Mouse (Mus musculus): ENCODE results near the gene Xrcc5. TPM values are rescaled to one million over a fixed set of nuclear protein-coding genes. Genes with fewer than 3 reads are reported as not detected.

The Xrcc5 gene
- total RNA-seq, 4 experiments from 2014 or later = 11.8 to 18.9 (median 14.1) TPM

Other genes starting within 250 kb of the Xrcc5 start
- 1 to 10 TPM; 1.1 to 1.9 (median 1.1) TPM for gene Mreg, start 95.1 kb upstream of the Xrcc5 start, total RNA-seq (2022)
- gene Pecr, start 23.1 kb upstream of the Xrcc5 start, total RNA-seq (2022) = 10 to 100 TPM; 27.1 to 35.2 (median 27.7) TPM
- under 1 TPM; 0.32 to 0.86 (median 0.66) TPM for gene Tmem169, start 23.1 kb upstream of the Xrcc5 start, total RNA-seq (2022)
- 1 to 10 TPM in 1 of 4 experiments, under 1 TPM in 3; 0.35 to 1.0 (median 0.79) TPM for gene March4, start 229.5 kb downstream of the Xrcc5 start, total RNA-seq (2022)